ENCODE assay signal across 7 mouse cellular contexts in the genomic region with DNA sequence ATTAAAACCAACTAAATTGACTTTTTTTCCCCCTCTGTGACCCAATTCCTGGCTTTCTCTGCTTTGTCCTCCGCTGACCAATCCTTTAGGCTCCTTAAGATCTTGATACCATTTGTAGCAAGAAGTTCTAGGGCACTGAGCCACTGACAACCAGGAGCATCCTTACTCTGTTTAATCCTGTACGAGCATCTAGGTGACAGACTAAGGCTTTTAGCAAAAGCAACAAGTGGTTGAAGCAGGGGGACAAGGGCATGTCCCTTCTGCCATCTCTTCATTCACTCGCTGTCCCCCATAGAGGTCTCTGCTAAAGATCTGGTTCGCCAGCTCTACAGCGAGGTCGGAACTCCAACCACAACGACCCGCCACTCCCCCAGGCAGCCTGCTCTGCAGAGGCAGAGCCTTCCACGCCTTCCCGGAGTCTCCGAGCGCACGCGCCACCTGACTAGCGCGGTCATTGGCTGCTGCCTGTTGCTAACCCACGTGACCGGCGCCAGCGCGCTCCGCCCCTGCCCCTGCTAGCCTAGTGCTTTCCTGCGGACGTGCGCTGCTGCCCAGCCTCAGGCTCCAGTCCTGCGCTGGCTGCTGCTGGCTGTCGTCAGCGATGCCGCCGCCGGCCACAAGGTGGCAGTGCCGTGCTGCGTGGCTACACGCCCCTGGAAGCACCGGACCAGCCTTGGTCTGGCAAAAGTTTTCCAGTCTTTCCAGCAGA.
DNase-seq lines count a peak whose midpoint lies in the region; ATAC-seq lines count a peak whose summit lies in the region.

No protein-coding gene starts in this region.

- H3K4me1 ChIP-seq in intestine, embryonic 15.5 days (replicated peaks), result peaks cover 13% of the 10 kb centered on the region
- peaks cover 32% of the 10 kb centered on the region for H3K4me1 ChIP-seq in midbrain, embryonic 10.5 days

- H3K4me3 ChIP-seq in intestine, embryonic 15.5 days (replicated peaks), result peak overlapping the region; percentile 16; the same call in 1 of the 2 replicates
- peak overlapping the region; percentile 51 for H3K4me3 ChIP-seq in midbrain, embryonic 10.5 days

- DNase-seq in adrenal gland, adult 18-20 months (ENCODE audit: low spot score in 2 of 2), result peak; percentile 100
- peak; percentile 99 for DNase-seq in embryo, embryonic 11 days
- DNase-seq in gastrocnemius, postnatal 36 days, result peak; percentile 98 to 100
- DNase-seq in left cerebral cortex, postnatal 25 days (ENCODE audit: low spot score in 2 of 2), result peak; percentile 98 to 99
- peak; percentile 100 for DNase-seq in midbrain, embryonic 10.5 days (ENCODE audit: low spot score)
- DNase-seq in right cerebral cortex, postnatal 4 days, result peak; percentile 99

- no peaks in the 10 kb centered on the region for H3K27me3 ChIP-seq in intestine, embryonic 15.5 days (replicated peaks)
- peaks cover 78% of the 10 kb centered on the region for H3K27me3 ChIP-seq in midbrain, embryonic 10.5 days (ENCODE audit: low read depth, poor library complexity, severe bottlenecking)

- H3K4me2 ChIP-seq in intestine, embryonic 15.5 days (replicated peaks), result peak overlapping the region; percentile 61

- H3K27ac ChIP-seq in intestine, embryonic 15.5 days, result peak overlapping the region; percentile 61
- H3K27ac ChIP-seq in midbrain, embryonic 10.5 days (replicated peaks), result peak overlapping the region; percentile 83

- no peaks in the 10 kb centered on the region for H3K36me3 ChIP-seq in intestine, embryonic 15.5 days
- H3K36me3 ChIP-seq in midbrain, embryonic 10.5 days, result no peaks in the 10 kb centered on the region

- intact Hi-C loops in gastrocnemius, postnatal 36 days (cut with DNase I), result loop anchor here (5.0 to 10.0 kb wide), 2 partner anchors 443 to 540 kb away; no protein-coding TSS in a partner anchor
- intact Hi-C loops in left cerebral cortex, postnatal 25 days (cut with DNase I), result loop anchor here (5.0 to 10.0 kb wide), 4 partner anchors 368 to 1040 kb away; no protein-coding TSS in a partner anchor

- no peaks in the 10 kb centered on the region for H3K9me3 ChIP-seq in intestine, embryonic 15.5 days
- H3K9me3 ChIP-seq in midbrain, embryonic 10.5 days (replicated peaks), result no peaks in the 10 kb centered on the region

- H3K9ac ChIP-seq in intestine, embryonic 15.5 days, result 0 out of 2 replicates have a peak overlapping the region, but pooled peaks have one; percentile 23

- 2% methylated on average over 35 of the region's 35 CpGs for WGBS in intestine, embryonic 15.5 days
- WGBS in midbrain, embryonic 10.5 days, result under 1% methylated on average over 35 of the region's 35 CpGs

- ATAC-seq in intestine, embryonic 15.5 days, result peak; percentile 99

Comparison
In these comparisons a context has a peak if more than half of its experiments do, and no peak if none do; other contexts are left out.
1. Peak in every context shown above with its lines: DNase-seq, ATAC-seq, H3K4me3 ChIP-seq and H3K27ac ChIP-seq.